Comparison of ENCODE assay signal across 13 mouse cellular contexts in genomic region chr9:47803531-47804105, GRCm38 (mm10).
A peak's percentile ranks its signal among the peaks of the same experiment; 100 is the strongest.
DNase-seq lines count a peak whose midpoint lies in the region; ATAC-seq lines count a peak whose summit lies in the region.
"Had no signal": no experiment of that assay in that cellular context is flagged by ENCODE, and none has a peak within 500 bp of the region (broad histone marks: within the 10 kb centered on the region; RNA-seq: fewer than 3 reads in every experiment).

No protein-coding gene starts in this region.

- peaks cover 17% of the 10 kb centered on the region for H3K4me1 ChIP-seq in heart, embryonic 12.5 days (replicated peaks)
- peaks cover 25% of the 10 kb centered on the region for H3K4me1 ChIP-seq in hindbrain, embryonic 10.5 days (replicated peaks)
- peaks cover 18% of the 10 kb centered on the region; the same call in 1 of the 2 replicates for H3K4me1 ChIP-seq in midbrain, embryonic 16.5 days (ENCODE audit: control insufficient read depth, insufficient read depth, low read length)
- 0 out of 2 replicates have a peak, but pooled peaks cover 3% of the 10 kb centered on the region for H3K4me1 ChIP-seq in kidney, embryonic 15.5 days

- H3K9me3 ChIP-seq in heart, embryonic 12.5 days (replicated peaks), result no peaks in the 10 kb centered on the region
- no peaks in the 10 kb centered on the region for H3K9me3 ChIP-seq in hindbrain, embryonic 10.5 days
- H3K9me3 ChIP-seq in midbrain, embryonic 16.5 days (replicated peaks; ENCODE audit: control insufficient read depth, low read length, poor library complexity, severe bottlenecking), result no peaks in the 10 kb centered on the region
- no peaks in the 10 kb centered on the region for H3K9me3 ChIP-seq in kidney, embryonic 15.5 days (replicated peaks)
- H3K9me3 ChIP-seq: limb, embryonic 15.5 days had no signal

- no peaks in the 10 kb centered on the region for H3K36me3 ChIP-seq in heart, embryonic 12.5 days
- peaks cover 32% of the 10 kb centered on the region for H3K36me3 ChIP-seq in hindbrain, embryonic 10.5 days
- H3K36me3 ChIP-seq in midbrain, embryonic 16.5 days (ENCODE audit: control insufficient read depth, insufficient read depth, low read length), result peaks cover 7% of the 10 kb centered on the region; the same call in 1 of the 2 replicates
- no peaks in the 10 kb centered on the region for H3K36me3 ChIP-seq in kidney, embryonic 15.5 days
- H3K36me3 ChIP-seq: limb, embryonic 15.5 days had no signal

- 29% methylated on average over 13 of the region's 13 CpGs for WGBS in heart, embryonic 12.5 days
- WGBS in hindbrain, embryonic 10.5 days, result 47% methylated on average over 13 of the region's 13 CpGs
- WGBS in midbrain, embryonic 16.5 days, result 32% methylated on average over 13 of the region's 13 CpGs
- WGBS in kidney, embryonic 15.5 days, result 80% methylated on average over 13 of the region's 13 CpGs

- ATAC-seq in heart, embryonic 12.5 days (ENCODE audit: insufficient number of reproducible peaks, low FRiP score), result no peak
- no peak for ATAC-seq in midbrain, embryonic 16.5 days
- no peak for ATAC-seq in kidney, embryonic 15.5 days (replicated peaks; ENCODE audit: low FRiP score)

- DNase-seq in heart, postnatal 4 days, result no peak
- peak; percentile 96 for DNase-seq in R1 (ENCODE audit: low read depth, low spot score)
- no peak for DNase-seq in hindbrain, embryonic 10.5 days (ENCODE audit: low spot score)
- no peak for DNase-seq in urinary bladder, adult 2 months (ENCODE audit: low spot score)
- DNase-seq in c-Kit-positive CD71-positive TER-119-positive erythroid progenitor cells, embryonic 14.5 days (ENCODE audit: low spot score), result no peak
- DNase-seq: cerebellum, postnatal 14 days; gastrocnemius, postnatal 25 days; kidney, adult 18-20 months; thymus, adult 18-20 months had no signal

- peak overlapping the region; percentile 48; the same call in 1 of the 2 replicates for H3K9ac ChIP-seq in heart, embryonic 12.5 days
- no peak overlapping the region; the same call in 1 of the 2 replicates for H3K9ac ChIP-seq in midbrain, embryonic 16.5 days (ENCODE audit: low read depth, low read length)
- no peak overlapping the region for H3K9ac ChIP-seq in kidney, embryonic 15.5 days
- H3K9ac ChIP-seq: limb, embryonic 15.5 days had no signal

- H3K27ac ChIP-seq in heart, embryonic 12.5 days (ENCODE audit: poor library complexity, severe bottlenecking), result peak overlapping the region; percentile 9; the same call in 1 of the 2 replicates
- 0 out of 2 replicates have a peak overlapping the region, but pooled peaks have one; percentile 8 for H3K27ac ChIP-seq in hindbrain, embryonic 10.5 days
- peak overlapping the region; percentile 66 for H3K27ac ChIP-seq in midbrain, embryonic 16.5 days (ENCODE audit: low read length)
- H3K27ac ChIP-seq in kidney, embryonic 15.5 days, result no peak overlapping the region
- H3K27ac ChIP-seq: limb, embryonic 15.5 days had no signal

- peak overlapping the region; percentile 44 for H3K4me2 ChIP-seq in heart, embryonic 12.5 days
- H3K4me2 ChIP-seq in midbrain, embryonic 16.5 days (ENCODE audit: low read length), result no peak overlapping the region
- H3K4me2 ChIP-seq in kidney, embryonic 15.5 days, result no peak overlapping the region
- H3K4me2 ChIP-seq: limb, embryonic 15.5 days had no signal

- no peaks in the 10 kb centered on the region for H3K27me3 ChIP-seq in heart, embryonic 12.5 days (replicated peaks)
- no peaks in the 10 kb centered on the region for H3K27me3 ChIP-seq in hindbrain, embryonic 10.5 days (ENCODE audit: insufficient read depth, poor library complexity, severe bottlenecking)
- H3K27me3 ChIP-seq in midbrain, embryonic 16.5 days (ENCODE audit: control insufficient read depth, insufficient read depth, low read depth, low read length), result no peaks in the 10 kb centered on the region
- no peaks in the 10 kb centered on the region for H3K27me3 ChIP-seq in kidney, embryonic 15.5 days
- H3K27me3 ChIP-seq: limb, embryonic 15.5 days had no signal

- no peak overlapping the region for H3K4me3 ChIP-seq in heart, embryonic 12.5 days
- no peak overlapping the region for H3K4me3 ChIP-seq in hindbrain, embryonic 10.5 days
- H3K4me3 ChIP-seq in midbrain, embryonic 16.5 days (ENCODE audit: low read depth, low read length), result no peak overlapping the region
- no peak overlapping the region for H3K4me3 ChIP-seq in kidney, embryonic 15.5 days (replicated peaks)
- H3K4me3 ChIP-seq: limb, embryonic 15.5 days had no signal
